Mouse (Mus musculus) neural tube, embryonic 11.5 days (tissue): ENCODE measurements around the gene Edil3. TPM values are rescaled to one million over a fixed set of nuclear protein-coding genes. Genes with fewer than 3 reads are reported as not detected.

ENCODE experiments used
- ATAC-seq: fragments of 200-750 bp; cut with Nextera tagmentation; 2 replicates; pipeline ENCODE4 v1.8.0; 2017; ENCODE audit warnings: moderate number of reproducible peaks, mild to moderate bottlenecking, moderate TSS enrichment, moderate library complexity; ENCODE audit not compliant: insufficient read depth, low FRiP score, low TSS enrichment
- DNase-seq: peaks from one replicate; pipeline ENCODE4 v3.0.0-alpha.2; 2015; ENCODE audit warnings: low spot score
- H3K27ac ChIP-seq: fragments of 300-500 bp; sonication (generic); 2 replicates; pipeline ENCODE4 v1.5.1; 2014; ENCODE audit warnings: low read depth, mild to moderate bottlenecking, low read length
- H3K27me3 ChIP-seq: fragments of 300-500 bp; sonication (generic); 2 replicates; pipeline ENCODE4 v1.6.1; 2014; ENCODE audit warnings: mild to moderate bottlenecking, low read length, mixed read lengths; ENCODE audit not compliant: control insufficient read depth, insufficient read depth
- H3K36me3 ChIP-seq: fragments of 300-500 bp; sonication (generic); 2 replicates; pipeline ENCODE4 v1.6.1; 2014; ENCODE audit warnings: mild to moderate bottlenecking, low read length, moderate library complexity, mixed read lengths; ENCODE audit not compliant: control insufficient read depth, insufficient read depth
- H3K4me1 ChIP-seq: fragments of 300-500 bp; sonication (generic); 2 replicates; pipeline ENCODE4 v1.6.1; 2014; ENCODE audit warnings: low read length, mixed read lengths; ENCODE audit not compliant: control insufficient read depth, insufficient read depth
- H3K4me2 ChIP-seq: fragments of 300-500 bp; sonication (generic); 2 replicates; pipeline ENCODE4 v1.6.1; 2014; ENCODE audit warnings: low read depth, mild to moderate bottlenecking, moderate library complexity
- H3K4me3 ChIP-seq: fragments of 300-500 bp; sonication (generic); 2 replicates; pipeline ENCODE4 v1.5.1; 2014; ENCODE audit warnings: low read depth, low read length
- H3K9ac ChIP-seq: fragments of 300-500 bp; sonication (generic); 2 replicates; pipeline ENCODE4 v1.6.1; 2014; ENCODE audit warnings: mild to moderate bottlenecking, low read length
- H3K9me3 ChIP-seq: fragments of 300-500 bp; sonication (generic); 2 replicates; pipeline ENCODE4 v1.6.1; 2016; ENCODE audit warnings: low read length; ENCODE audit not compliant: control insufficient read depth
- WGBS: fragments of 180-500 bp; shearing (Covaris S2); extraction: QIAGEN DNeasy Blood & Tissue Kit; methylation state at CpG from one replicate; pipeline ENCODE4 v1.1.7; 2014; 5-methylcytosine and 5-hydroxymethylcytosine counted together
- polyA plus RNA-seq: library from polyadenylated mRNA; unstranded; fragments of >200 nt; fragmentation: Nextera tagmentation; extraction: Ambion mirVana; gene quantifications from 2 replicates; pipeline ENCODE4 v1.2.1, GENCODE M21; 2014

The Edil3 gene
- polyA plus RNA-seq, 1 experiment from 2014 or later = 45.1 TPM

GRCm38 (mm10) chr13:88900046-88900445 lies 78.8 kb downstream of the Edil3 start:
- DNase-seq (no peak), ATAC-seq (no peak)
- H3K4me2 ChIP-seq = no peak overlapping the region
- no peak overlapping the region for H3K9ac ChIP-seq
- no peak overlapping the region for H3K4me3 ChIP-seq
- H3K36me3 ChIP-seq = no peaks in the 10 kb centered on the region
- WGBS = 85% methylated on average over 3 of the region's 3 CpGs
- H3K27ac ChIP-seq = no peak overlapping the region
- no peaks in the 10 kb centered on the region for H3K9me3 ChIP-seq
- no peaks in the 10 kb centered on the region for H3K4me1 ChIP-seq
- no peaks in the 10 kb centered on the region for H3K27me3 ChIP-seq

- DNase-seq (no peak), ATAC-seq (no peak)
- H3K9me3 ChIP-seq = no peaks in the 10 kb centered on the region
- H3K4me2 ChIP-seq = no peak overlapping the region
- no peaks in the 10 kb centered on the region for H3K27me3 ChIP-seq
- WGBS = 88% methylated on average over 1 of the region's 1 CpGs
- H3K4me3 ChIP-seq = no peak overlapping the region
- no peaks in the 10 kb centered on the region for H3K4me1 ChIP-seq
- H3K36me3 ChIP-seq = no peaks in the 10 kb centered on the region
- H3K27ac ChIP-seq = no peak overlapping the region
- no peak overlapping the region for H3K9ac ChIP-seq
These were observed 86.1 kb downstream of the Edil3 start for GRCm38 (mm10) chr13:88907405-88907804.

- 79% methylated on average over 1 of the region's 1 CpGs for WGBS
- Histone ChIP-seq H3K9me3 (no peaks in the 10 kb centered on the region), H3K4me3 (no peak overlapping the region), H3K27ac (no peak overlapping the region), H3K4me1 (no peaks in the 10 kb centered on the region), H3K9ac (no peak overlapping the region), H3K4me2 (no peak overlapping the region), H3K27me3 (no peaks in the 10 kb centered on the region), H3K36me3 (no peaks in the 10 kb centered on the region)
- no peak for ATAC-seq
- no peak for DNase-seq
These were observed 86.9 kb downstream of the Edil3 start for GRCm38 (mm10) chr13:88908187-88908586.

- Histone ChIP-seq H3K4me1 (no peaks in the 10 kb centered on the region), H3K36me3 (no peaks in the 10 kb centered on the region), H3K4me2 (no peak overlapping the region), H3K9me3 (no peaks in the 10 kb centered on the region), H3K4me3 (no peak overlapping the region), H3K9ac (no peak overlapping the region), H3K27ac (no peak overlapping the region), H3K27me3 (no peaks in the 10 kb centered on the region)
- ATAC-seq (no peak), DNase-seq (no peak)
- WGBS = 49% methylated on average over 2 of the region's 2 CpGs
These were observed 95.2 kb downstream of the Edil3 start for GRCm38 (mm10) chr13:88916503-88916902.

- ATAC-seq = no peak
- H3K4me2 ChIP-seq = no peak overlapping the region
- H3K27me3 ChIP-seq = no peaks in the 10 kb centered on the region
- no peak for DNase-seq
- no peak overlapping the region for H3K4me3 ChIP-seq
- H3K9me3 ChIP-seq = no peaks in the 10 kb centered on the region
- no peak overlapping the region for H3K27ac ChIP-seq
- H3K4me1 ChIP-seq = no peaks in the 10 kb centered on the region
- no peaks in the 10 kb centered on the region for H3K36me3 ChIP-seq
- H3K9ac ChIP-seq = no peak overlapping the region
- WGBS = 34% methylated on average over 4 of the region's 4 CpGs
These were observed 108.4 kb downstream of the Edil3 start for GRCm38 (mm10) chr13:88929626-88930025.

GRCm38 (mm10) chr13:88938564-88938963 lies 117.3 kb downstream of the Edil3 start:
- DNase-seq (no peak), ATAC-seq (no peak)
- H3K27ac ChIP-seq = no peak overlapping the region
- no peaks in the 10 kb centered on the region for H3K36me3 ChIP-seq
- no peak overlapping the region for H3K4me2 ChIP-seq
- 82% methylated on average over 2 of the region's 2 CpGs for WGBS
- no peaks in the 10 kb centered on the region for H3K9me3 ChIP-seq
- no peak overlapping the region for H3K9ac ChIP-seq
- H3K27me3 ChIP-seq = no peaks in the 10 kb centered on the region
- no peak overlapping the region for H3K4me3 ChIP-seq
- H3K4me1 ChIP-seq = no peaks in the 10 kb centered on the region

GRCm38 (mm10) chr13:88972355-88972754 lies 151.1 kb downstream of the Edil3 start:
- WGBS = 80% methylated on average over 4 of the region's 4 CpGs
- ATAC-seq (no peak), DNase-seq (no peak)
- Histone ChIP-seq H3K27me3 (no peaks in the 10 kb centered on the region), H3K9ac (no peak overlapping the region), H3K4me3 (no peak overlapping the region), H3K27ac (no peak overlapping the region), H3K4me1 (no peaks in the 10 kb centered on the region), H3K4me2 (no peak overlapping the region), H3K36me3 (no peaks in the 10 kb centered on the region), H3K9me3 (no peaks in the 10 kb centered on the region)

GRCm38 (mm10) chr13:89007696-89008427 lies 186.6 kb downstream of the Edil3 start:
- H3K4me2 ChIP-seq = no peak overlapping the region
- H3K27ac ChIP-seq = no peak overlapping the region
- H3K4me3 ChIP-seq = no peak overlapping the region
- H3K9ac ChIP-seq = no peak overlapping the region
- H3K4me1 ChIP-seq = no peaks in the 10 kb centered on the region
- no peak for ATAC-seq
- 81% methylated on average over 4 of the region's 4 CpGs for WGBS
- H3K36me3 ChIP-seq = no peaks in the 10 kb centered on the region
- DNase-seq = no peak
- H3K9me3 ChIP-seq = no peaks in the 10 kb centered on the region
- H3K27me3 ChIP-seq = no peaks in the 10 kb centered on the region

- ATAC-seq (no peak), DNase-seq (no peak)
- Histone ChIP-seq H3K4me3 (no peak overlapping the region), H3K9ac (no peak overlapping the region), H3K4me1 (no peaks in the 10 kb centered on the region), H3K27ac (no peak overlapping the region), H3K9me3 (no peaks in the 10 kb centered on the region), H3K4me2 (no peak overlapping the region), H3K27me3 (no peaks in the 10 kb centered on the region), H3K36me3 (no peaks in the 10 kb centered on the region)
These were observed 191.2 kb downstream of the Edil3 start for GRCm38 (mm10) chr13:89012500-89012899.
